Mouse (Mus musculus): ENCODE data around the gene Flot1.
"Not testable (repeated sequence)": the region's sequence is repeated elsewhere in the genome, so short reads cannot be mapped to it uniquely, and the experiment has no call there.

The Flot1 gene

DNA sequence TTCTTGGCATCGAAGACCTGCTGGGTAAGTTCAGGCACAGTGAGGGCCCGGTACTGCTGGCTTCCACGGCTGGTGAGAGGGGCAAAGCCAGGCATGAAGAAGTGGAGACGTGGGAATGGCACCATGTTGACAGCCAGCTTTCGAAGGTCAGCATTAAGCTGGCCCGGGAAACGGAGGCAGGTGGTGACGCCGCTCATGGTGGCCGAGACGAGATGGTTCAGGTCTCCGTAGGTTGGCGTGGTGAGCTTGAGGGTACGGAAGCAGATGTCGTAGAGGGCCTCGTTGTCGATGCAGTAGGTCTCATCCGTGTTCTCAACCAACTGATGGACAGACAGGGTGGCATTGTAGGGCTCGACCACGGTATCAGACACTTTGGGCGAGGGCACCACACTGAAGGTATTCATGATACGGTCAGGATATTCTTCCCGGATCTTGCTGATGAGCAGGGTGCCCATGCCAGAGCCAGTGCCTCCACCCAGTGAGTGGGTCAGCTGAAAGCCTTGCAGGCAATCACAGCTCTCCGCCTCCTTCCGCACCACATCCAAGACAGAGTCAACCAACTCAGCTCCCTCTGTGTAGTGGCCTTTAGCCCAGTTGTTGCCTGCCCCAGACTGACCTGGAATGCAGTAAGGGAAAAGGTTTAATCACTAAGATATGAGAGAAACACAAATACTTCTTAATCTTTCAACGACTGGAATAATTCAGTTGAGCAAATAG is 12.6 kb downstream of the Flot1 start:
- peak in 1 of 2 experiments; percentile 51 for DNase-seq (ENCODE audit: low spot score in 2 of 2)

DNA sequence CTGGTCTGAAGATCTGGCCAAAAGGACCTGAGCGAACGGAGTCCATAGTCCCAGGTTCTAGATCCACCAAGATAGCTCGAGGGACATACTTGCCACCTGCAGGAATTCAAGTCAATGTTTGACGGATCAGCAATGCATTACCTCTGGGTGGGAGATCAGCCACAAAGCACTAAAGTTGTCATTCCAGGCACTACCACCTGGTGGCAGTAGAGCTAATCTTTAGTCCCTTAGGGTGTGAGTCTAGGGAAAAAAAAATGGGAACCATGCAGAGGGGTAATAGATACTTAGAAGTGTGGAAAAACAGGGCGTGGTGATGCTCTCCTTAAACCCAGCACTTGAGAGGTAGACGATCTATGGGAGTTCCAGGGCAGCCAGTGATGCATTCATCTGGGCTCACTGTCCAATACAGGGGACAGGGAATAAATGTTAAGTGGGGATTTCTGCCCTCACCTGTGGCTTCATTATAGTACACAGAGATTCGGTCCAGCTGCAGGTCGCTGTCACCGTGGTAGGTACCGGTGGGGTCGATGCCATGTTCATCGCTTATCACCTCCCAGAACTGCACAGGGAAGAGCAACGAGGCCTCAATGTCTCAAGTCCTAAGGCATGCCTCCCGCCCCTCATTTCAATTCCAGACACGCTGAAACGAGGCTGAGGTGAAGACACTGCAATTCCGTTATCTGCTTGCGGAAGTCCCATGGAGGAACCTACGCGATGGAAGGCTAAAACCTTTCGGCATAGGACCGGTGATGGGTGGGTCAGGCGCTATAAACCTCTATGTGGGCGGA is 13.3 kb downstream of the Flot1 start:
- DNase-seq (ENCODE audit: low spot score in 2 of 2): peak; percentile 92

- DNase-seq (ENCODE audit: low spot score in 2 of 2): peak; percentile 94
These were observed 14.0 kb downstream of the Flot1 start for GRCm38 (mm10) chr17:35836991-35837422.

DNA sequence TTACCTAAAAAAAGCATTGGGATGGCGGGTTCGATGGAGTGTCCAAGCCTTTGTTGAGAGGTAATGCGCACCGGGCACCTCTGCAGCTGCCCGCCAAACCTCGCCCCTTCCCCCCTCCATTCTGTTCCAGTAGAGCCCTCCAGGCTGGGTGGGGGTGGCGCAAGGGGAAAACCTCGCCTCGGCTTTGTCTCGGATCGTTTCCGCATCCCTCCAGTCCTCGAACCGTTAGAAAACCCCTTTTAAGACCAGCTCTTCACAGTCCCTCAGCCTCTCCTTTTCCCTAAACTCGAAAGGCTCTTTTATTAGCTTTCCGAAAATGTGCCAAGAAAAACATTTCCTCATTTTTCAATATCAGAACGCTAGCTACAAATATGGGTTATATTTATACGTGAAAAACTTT is 14.5 kb downstream of the Flot1 start:
- DNase-seq (ENCODE audit: low spot score in 2 of 2): peak; percentile 80

GRCm38 (mm10) chr17:35838122-35838544 is 15.1 kb downstream of the Flot1 start, which contains the start of gene Tubb5:
Tubb5 (minus strand) TSS chr17:35838306.
- DNase-seq (ENCODE audit: low spot score in 2 of 2): peak; percentile 98 to 99

DNA sequence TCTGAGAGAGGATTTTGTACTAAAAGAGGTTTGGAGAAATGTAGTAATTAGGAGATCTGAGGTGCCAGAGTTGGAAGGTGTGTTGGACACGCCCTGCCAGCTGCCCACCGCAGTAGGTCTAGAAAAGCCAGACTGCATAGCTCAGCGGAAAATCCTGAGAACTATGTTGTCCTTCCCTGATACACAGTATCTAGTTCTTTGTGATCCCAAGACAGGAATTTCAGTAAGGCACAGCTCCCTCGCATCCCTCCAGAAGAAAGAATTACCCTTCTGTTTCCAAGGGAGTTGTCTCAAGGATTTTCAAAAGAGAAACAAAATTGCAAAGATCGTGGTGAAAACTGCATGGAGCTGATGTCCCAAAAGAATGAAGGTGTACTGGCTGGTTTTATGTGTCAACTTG is 15.5 kb downstream of the Flot1 start:
- DNase-seq (ENCODE audit: low spot score in 2 of 2): no peak

DNA sequence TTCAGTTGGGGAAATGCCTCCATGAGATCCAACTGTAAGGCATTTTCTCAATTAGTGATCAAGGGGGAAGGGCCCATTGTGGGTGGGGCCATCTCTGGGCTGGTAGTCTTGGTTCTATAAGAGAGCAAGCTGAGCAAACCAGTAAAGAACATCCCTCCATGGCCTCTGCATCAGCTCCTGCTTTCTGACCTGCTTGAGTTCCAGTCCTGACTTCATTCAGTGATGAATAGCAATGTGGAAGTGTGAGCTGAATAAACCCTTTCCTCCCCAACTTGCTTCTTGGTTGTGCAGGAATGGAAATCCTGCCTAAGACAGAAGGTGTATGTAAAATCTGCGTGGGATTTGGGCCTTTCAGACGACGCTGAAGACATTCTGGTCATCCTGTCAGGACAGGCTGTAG is 16.0 kb downstream of the Flot1 start:
- not testable (repeated sequence) for DNase-seq (ENCODE audit: low spot score in 2 of 2)

GRCm38 (mm10) chr17:35840561-35840960 is 17.5 kb downstream of the Flot1 start:
- DNase-seq (ENCODE audit: low spot score in 2 of 2): no peak

DNA sequence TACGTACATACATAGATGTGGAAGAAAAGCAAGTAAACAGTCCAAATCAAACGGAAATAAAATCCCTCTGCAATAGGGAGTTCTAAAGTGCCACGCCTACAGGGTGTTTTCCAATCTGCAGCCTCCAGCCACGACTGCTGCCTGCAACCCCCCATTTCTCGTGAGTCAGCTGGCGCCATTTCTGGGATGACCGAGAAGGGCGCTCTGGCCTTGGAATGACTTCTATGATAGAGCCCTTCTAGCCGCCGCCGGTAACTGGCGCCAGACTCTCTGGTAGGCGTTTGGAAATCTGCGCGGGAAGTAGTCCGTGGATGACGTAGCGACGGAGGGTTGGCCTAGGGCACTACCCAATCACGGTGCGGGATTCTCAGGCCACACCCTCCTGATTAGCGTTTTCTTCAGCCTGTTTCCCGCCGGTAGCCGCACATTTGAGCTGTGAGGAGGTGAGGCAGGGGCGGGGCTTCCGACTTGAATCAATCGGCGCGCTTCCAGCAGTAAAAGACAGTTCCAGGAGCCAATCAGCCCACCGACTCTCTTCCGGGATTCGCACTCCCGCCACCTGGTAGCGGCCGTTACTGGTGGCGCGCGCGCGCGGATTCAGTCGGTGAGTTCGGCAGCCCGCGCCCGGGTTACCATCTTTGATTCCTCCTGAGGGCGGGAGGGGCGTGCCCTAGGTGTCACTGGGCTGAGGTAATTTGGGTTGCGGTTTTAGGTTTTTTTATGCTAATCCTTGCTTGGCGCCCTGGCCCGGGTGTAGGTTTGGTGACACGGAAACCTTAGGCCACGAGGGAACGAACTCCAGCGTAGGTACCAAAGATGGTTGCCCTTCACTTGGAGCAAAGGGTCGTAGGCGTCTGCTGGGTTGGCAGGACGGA is 18.3 kb downstream of the Flot1 start, which contains the start of gene Mdc1:
TSS of gene Mdc1 (plus strand) at position 440 of the 875 bp plus-strand sequence.
- peak; percentile 100 for DNase-seq (ENCODE audit: low spot score in 2 of 2)

GRCm38 (mm10) chr17:35842006-35842405 is 19.0 kb downstream of the Flot1 start:
- DNase-seq (ENCODE audit: low spot score in 2 of 2): no peak

GRCm38 (mm10) chr17:35843514-35843913 is 20.5 kb downstream of the Flot1 start:
- peak in 1 of 2 experiments; percentile 24 for DNase-seq (ENCODE audit: low spot score in 2 of 2)

DNA sequence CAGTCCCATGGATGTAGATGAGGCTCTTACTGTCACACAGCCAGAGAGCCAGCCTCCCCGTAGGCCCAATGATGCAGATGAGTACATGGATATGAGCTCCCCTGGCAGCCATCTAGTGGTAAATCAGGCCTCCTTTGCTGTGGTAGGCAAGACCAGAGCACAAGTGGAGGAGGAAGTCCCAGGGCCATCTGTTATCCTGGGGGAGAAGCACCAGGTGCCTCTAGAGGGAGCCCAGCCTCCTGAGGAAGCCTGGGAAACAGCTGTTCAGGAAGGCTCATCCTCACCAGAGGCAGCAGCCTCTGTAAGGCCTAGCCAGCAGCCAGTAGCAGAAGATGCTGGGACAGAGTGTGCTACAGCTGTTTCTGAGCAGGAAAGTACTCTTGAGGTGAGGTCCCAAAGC is 25.1 kb downstream of the Flot1 start:
- DNase-seq (ENCODE audit: low spot score in 2 of 2): no peak

- no peak for DNase-seq (ENCODE audit: low spot score in 2 of 2)
These were observed 27.9 kb downstream of the Flot1 start for GRCm38 (mm10) chr17:35850974-35851373.

DNA sequence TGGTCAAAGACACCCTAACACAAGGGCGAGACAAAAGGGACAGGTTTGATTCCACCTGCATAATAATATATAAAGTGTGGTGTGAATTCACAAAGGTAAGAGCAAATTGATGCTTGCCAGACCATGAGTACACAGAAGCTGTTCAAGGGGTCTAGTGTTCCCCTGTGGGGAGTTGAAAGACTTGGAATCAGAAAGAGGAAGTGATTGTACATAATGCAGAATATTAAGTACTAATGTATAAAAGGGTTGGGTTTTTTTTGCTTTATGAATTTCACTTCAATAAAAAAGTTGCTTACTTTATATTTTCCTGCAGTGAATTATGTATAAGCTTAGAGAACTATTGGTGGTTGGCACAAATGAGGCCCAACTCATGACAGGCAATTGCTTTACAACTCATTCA is 36.3 kb downstream of the Flot1 start:
- no peak for DNase-seq (ENCODE audit: low spot score in 2 of 2)

DNA sequence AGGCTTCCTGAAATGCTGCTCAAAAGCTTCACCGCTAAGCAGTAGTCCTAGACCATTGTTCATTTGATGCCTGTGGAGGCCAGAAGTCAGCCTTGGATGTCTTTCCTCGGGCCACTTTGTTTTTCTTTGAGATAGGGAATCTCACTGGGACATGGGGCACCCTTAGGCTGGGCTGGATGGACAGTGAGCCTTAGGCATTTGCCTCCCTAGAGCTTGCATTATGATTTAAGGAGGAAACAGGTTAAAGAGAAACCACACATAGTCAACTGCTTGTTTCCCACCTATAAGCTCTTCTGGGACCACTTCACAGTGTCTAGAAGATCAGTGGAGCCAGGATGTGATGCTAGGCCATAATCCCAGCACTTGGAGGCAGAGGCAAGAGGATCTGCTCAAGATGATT is 36.8 kb downstream of the Flot1 start:
- DNase-seq (ENCODE audit: low spot score in 2 of 2): no peak

DNA sequence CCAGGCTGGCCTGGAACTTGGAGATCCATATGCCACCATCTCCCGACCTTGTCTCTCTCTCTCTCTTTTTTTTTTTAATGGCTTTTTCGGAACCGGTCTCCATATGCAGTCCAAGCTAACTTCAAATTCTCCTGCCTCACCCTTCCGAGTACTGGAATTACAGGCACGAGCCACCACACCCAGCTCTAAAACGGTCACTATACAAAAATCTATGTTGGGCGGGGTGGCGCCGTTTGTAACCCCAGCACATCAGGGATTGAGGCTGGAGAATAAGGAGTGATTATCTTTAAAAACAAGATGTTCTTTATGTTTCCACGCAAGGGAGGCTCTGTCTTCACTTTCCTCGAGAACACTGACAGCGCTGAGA is 37.8 kb downstream of the Flot1 start:
- DNase-seq (ENCODE audit: low spot score in 2 of 2): no peak

DNA sequence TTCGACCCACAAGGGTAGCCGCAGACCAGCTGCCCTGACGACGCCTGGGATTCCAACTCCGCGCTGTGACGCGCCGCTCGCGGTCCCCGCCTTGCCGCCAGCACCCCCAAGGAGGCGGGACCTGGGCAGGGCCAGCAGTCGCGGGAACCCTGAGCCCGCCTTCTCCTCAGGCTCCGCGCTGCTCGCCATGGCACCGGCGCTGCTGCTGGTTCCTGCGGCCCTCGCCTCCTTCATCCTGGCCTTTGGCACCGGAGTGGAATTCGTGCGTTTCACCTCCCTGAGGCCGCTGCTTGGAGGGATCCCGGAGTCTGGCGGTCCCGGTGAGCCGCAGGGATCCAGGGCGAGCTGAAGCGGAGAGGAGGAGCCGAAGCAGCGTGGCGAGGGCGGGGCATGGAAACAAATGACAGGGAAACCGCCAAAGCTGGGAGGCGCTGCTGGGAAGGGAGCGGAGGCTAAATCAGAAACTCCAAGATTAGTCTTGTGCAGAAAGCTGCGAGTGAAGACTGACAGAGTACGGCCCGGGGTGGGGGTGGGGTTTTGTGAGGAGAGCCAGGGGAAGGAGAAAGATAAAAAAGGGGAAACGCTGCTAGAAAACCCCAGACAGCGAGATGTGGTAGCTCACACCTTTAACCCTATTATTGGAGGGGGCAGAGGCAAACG is 38.3 kb downstream of the Flot1 start, which contains the start of gene Nrm:
TSS of gene Nrm (plus strand) at position 121 of the 660 bp plus-strand sequence.
- DNase-seq (ENCODE audit: low spot score in 2 of 2): peak; percentile 93

- DNase-seq (ENCODE audit: low spot score in 2 of 2): no peak
These were observed 41.9 kb downstream of the Flot1 start for GRCm38 (mm10) chr17:35864832-35865353.

- DNase-seq (ENCODE audit: low spot score in 2 of 2): peak; percentile 75 to 81
These were observed 42.7 kb downstream of the Flot1 start, which contains the start of gene Ppp1r18 for GRCm38 (mm10) chr17:35865481-35866280. Ppp1r18 (plus strand) TSS chr17:35865593.

GRCm38 (mm10) chr17:35866281-35866831 is 43.3 kb downstream of the Flot1 start:
- DNase-seq (ENCODE audit: low spot score in 2 of 2): peak; percentile 60 to 70
